Mouse (Mus musculus) forelimb bud, embryonic 11.5 days (tissue): Measurements from ENCODE around the gene Gm47995.
"Not testable (repeated sequence)": the region's sequence is repeated elsewhere in the genome, so short reads cannot be mapped to it uniquely, and the experiment has no call there.

Experiments used
- DNase-seq: peaks from one replicate; pipeline ENCODE4 v3.0.0-alpha.2; 2012; ENCODE audit warnings: low read depth, low spot score

Gm47995 gene

DNA sequence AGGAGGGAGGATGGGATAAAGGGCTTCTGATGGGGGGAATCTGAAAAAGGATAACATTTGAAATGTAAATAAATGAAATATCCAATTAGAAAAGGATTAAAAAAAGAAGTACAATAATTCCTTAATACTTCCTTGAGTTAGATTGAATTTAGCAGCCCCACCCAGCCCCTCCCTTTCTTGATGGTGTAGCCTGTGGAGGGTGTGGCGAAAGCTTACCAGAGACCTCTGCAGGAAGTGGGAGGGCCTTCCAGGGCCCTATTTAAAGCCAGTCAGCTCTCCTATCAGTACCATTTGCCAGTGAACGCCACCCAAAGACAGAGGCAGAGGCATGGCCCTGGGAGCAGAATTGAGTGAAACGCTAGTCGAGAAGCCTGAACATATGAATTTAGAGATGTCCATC lies at the start of gene Gm47995:
Gene Gm47995, plus strand, starts transcription at position 329 of the 400 bp plus-strand sequence.
- DNase-seq: not testable (repeated sequence)

DNA sequence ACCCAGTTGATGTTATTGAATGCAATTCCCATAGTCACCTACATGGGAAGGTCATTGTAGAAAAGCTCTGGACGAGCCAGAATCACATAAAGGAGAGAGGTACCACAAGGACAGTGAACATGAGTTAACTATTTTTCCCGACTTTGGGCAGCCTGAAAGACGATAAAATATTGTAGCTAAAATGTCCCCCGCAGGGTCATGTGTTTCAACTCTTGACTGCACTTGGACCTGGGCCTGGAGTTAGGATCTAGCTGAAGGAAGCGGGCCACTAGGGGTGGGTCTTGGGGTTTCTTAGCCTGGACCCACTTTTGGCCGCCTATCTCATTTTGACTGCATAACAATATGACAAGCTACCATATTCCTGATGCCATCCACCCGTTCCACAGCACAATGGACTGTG lies 48.0 kb upstream of the Gm47995 start:
- DNase-seq: no peak

DNA sequence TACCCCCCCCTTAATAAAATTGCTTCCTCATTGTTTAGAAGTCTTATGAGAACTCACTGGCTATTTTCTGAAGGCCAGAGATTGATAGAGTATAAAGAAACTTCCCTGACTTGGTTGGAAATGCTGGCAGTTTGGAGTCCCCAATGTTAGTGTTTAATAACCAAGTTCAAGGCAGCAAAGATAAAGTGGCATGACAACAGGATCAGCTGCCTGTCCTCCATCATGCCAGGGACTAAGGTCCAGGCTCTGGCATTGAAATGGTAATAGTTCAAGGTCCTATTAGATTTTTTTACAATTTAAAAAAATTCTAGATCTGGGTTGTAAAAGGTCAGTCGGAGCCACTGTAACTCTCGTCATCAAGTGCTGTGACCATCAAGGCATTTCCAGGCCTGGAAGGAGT lies 47.2 kb upstream of the Gm47995 start:
- no peak for DNase-seq

DNA sequence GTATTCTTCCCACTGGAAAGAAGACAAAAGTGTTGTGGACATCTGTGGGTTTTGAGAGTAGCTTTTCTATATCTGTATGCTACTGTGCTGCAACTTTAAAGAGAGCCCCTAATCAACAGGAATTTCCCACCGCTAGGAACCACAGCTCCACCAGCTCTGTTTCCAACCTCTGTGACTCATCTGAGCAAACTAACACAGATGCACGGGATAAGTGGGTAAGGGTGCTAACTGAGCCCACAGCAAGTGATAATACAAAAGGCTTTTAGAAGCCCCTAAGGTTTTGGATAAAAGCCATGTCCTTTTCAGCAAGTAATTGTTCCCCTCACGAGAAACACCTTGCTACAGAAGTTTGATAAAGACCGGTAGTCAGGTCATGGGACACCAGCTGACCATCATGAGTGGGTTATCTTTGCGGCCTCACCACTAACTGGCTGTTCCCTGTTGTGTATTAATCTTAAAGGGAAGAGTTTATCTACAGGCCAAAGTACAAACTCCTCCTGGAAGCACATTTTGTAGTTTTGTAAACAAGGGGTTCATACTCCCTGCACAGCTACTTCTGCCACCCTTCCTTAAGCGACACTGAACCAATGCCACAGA lies 45.1 kb upstream of the Gm47995 start:
- DNase-seq: no peak

DNA sequence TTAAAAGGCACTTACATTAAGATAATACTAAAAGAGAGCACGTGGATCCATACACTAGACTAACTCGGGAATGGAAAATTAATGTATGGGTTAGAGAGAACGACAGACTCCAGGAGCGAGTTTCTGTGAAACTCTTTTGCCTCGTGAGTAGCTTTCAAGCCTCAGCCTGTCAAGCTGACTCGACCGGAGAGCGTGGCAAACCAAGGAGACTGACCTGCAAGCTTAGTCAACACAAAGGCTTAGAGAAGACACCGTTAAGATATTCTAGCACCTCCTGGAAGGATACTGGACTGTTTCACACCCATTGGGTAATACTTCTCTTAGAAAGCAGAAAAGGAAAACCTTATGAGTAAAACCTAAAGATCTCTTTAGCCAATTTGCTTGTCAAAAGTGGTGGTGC lies 44.1 kb upstream of the Gm47995 start:
- not testable (repeated sequence) for DNase-seq

DNA sequence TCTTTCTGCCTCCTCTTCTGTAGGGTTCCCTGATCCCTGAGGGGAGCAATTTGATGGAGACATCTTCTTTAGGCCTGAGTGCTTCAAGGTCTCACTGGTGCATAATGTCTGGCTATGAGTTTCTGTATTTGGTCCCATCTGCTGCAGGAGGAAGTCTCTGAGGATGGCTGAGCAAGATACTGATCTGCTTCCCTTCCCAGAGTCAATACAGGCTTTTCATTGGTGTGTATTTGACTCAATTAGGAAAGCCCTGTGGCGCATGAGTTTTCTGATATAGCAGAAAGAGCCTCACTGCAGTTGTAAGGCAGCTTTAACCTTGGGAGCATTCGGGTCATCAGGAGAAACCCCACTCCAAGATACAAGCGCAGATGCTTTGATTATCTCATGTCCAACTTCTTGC lies 42.1 kb upstream of the Gm47995 start:
- DNase-seq: no peak

DNA sequence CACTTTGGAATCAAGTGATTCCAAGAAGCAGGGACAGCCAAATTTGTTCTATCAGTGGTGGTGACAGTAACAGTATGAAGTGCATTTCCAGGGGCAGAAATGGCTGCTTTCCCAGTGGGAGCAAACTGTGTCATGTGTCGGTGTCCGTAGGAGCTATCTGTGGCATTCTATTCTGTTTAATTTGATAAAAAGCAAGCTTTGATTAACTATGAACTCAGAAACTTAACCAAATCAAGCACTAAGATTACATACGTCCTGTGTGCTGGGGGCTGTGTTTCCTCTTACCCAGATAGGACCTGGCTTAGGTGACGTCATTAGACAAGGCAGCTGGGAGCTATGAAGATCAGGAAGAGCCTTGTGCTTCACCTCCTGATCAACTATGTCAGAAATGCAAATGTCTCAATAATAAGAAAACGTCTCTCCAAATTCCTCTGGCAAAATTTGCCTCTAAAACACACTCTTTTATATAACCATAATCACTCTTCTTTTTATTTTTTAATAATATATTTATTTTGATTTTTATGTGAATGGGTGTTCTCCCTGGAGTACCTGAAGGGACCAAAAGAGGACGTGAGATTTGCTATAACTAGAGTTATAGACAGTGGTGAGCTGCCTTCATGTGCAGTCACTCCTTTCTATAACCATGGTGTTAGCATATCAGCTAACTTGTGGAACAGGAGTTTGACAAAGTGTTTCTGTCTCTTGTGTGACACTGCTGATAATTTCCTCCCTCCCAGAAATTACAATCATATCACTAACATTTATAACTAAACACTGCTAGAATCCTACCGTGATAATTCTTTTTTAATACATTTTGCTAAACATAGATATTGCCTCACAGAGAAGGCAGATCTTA lies 41.2 kb upstream of the Gm47995 start:
- DNase-seq: no peak

DNA sequence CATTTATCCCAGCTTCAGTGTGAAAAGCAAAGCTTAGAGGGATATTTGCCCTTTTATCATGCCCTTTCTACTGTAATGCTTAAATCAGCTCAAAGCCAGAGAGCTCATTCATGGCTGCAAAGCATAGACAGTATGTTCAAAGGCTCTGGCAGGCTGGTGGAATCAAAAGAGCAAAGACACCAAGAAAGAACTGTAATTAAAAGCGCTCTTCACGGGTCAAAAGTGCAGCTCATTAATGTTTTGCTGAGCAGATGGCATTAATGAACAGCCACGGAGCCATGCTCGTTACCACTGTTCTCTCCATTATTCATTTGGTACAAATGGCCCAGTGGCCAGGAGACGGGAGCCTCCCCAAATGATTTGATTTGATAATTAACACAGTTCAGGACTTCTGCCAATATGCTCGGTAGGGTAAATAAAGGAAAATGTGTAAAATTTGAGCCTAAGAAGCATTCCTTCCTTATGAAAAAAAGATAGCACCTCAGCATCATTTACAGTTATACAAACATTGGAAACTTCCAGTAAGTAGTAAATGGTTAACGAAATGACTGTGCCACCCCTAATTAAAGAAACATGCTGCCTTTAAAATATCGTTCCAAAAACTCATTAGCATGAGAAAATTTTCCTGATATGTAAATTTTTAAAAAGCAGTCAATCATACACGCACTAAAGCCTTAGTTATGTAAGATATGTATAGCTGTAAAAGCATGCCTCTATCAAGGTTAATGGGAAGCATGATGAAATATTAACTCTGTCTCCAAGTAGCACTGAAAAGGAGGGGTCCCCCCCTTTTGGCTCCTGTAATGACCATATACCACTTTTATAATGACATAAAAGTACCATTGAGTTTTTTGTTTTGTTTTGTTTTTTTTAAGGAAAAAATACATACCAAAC lies 40.0 kb upstream of the Gm47995 start:
- DNase-seq: no peak

DNA sequence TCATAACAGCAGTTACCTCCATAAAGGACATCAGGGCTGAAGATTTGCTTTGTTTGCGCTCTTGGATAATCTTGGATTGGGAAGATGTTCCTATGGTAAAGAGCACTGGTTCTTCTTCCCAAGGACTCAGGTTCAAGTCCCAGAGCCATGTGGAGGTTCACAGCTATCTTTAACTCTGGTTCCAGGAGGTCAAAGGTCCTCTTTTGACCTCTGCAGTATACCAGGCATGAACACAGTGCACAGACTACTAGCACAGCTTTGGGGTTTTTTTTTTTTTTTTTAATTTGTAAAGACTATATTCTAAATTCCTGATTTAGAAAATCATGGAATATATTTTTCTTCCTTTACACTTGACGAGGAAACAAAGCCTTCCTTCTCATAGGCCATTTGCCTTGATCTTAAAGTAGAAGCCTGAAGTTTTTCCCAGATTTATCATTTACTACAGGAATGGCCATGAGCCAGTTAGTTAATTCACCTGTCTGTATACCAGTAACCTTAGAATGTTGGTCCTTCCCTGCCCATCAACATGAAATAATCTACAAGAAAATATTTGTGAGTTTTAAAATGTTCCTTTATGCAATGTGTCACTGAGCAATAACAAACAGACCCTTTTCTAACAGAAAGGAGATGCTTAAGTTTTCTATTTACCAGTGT lies 39.3 kb upstream of the Gm47995 start:
- DNase-seq: no peak

DNA sequence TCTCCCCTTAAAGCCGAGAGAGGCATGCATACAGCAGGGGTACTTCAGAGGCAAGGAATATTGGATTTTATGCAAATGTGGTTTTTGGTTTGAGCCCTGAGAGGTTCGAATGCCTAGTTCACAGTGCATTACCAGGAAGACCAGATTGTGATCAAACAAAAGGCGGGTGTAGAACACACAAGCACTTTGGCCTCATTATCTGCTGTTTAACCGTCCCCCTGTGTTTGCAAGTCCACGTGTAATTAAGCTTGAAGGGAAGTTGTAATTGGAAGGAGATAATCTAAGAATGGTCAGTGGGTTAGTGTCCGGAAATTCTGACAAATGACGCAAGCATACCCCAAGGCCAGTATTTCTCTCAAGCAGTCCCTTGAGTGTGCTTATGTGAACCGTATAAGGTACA lies 32.2 kb upstream of the Gm47995 start:
- no peak for DNase-seq

DNA sequence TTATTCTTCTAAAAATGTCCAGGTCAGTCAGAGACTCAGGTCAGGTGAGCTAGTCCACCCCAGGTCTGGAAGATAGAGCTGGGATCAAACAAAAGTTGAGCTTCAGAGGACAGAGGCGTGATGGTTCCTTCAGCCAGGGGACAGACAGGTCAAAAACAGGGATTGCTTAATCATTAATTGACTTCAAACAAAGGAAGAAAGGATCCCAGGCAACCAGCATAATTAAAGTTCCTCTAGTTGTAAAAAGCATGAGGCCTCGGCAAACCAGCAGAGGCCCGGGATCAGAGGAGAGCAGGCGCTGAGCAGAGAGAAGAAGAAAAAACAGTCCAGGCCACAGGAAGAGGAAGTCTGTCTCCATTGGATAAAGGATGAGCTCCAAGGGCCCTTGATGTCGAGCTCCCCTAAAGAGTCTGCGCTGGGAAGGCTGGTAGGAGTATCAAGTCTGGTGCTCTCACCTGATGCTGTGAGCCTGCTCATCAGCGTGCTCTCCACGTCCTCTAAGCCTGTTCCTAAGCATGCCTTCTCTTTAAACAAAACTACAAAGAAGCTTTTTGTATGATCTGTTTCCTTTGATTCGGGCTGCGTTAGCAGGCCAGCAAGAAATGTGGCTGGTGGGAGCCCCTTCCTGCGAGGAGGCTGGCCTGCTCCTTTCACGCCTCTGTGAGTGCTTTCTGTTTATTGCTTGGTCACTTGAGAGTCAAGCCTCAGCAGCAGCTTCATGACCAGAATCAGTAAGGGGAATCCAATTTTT lies 30.8 kb upstream of the Gm47995 start:
- DNase-seq: no peak

DNA sequence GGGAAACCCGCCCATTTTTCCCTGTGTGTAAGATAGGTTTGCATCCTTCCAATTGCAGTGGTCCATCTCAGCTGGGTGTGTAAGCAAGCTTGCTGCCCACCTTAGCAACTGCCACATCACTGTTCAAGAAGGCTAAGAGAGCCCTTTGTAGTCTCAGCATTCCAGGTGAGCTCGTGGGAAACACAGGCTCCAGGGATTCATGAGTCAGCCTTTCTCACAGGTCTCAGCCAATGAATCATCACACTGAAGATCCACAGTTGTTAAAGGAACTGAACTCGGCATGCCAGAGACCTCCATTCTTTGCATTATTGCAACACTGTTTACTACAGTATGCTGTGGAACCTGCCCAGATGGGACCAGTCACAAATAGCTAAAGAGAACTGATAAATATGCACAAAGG lies 29.6 kb upstream of the Gm47995 start:
- DNase-seq: no peak

DNA sequence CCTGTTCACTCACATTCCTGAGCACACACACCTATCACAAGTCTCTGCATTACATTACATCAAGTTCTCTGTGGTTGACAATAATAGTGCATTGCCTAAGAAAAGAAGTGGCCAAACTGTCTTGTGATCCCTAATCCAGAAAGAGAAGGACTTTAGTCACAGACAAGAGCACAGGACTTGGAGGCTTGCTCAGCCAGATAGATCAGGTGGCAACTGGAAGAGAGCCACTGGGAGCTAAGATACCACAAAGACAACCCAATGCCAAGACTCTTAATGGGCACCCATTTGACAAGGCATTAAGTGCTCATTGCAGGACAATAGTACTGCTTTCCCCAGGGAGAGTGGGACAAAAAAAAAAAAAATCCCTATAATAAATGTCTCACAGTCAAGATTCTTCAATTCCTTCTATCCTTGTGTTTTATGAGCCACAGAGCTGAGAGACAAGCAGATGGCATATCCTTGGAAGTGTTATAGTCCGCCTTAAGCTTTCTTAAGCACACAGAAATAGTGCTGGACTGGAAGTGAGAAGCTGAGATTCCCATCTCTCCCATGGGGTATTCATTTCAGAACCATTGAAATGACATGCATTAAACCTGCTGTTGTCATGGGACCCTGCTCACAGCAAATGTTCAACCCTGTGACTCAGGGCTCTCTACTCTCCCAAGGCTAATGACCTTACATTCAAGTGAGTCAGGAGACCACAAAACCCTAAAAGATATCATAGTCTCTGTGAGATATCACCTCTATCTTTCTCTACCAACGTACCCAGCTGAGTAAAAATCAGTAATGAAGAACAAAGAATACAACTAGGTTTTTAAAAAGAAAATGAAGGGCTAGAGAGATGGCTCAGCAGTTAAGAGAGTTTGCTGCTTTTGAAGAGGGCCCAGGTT lies 26.4 kb upstream of the Gm47995 start:
- DNase-seq: no peak

DNA sequence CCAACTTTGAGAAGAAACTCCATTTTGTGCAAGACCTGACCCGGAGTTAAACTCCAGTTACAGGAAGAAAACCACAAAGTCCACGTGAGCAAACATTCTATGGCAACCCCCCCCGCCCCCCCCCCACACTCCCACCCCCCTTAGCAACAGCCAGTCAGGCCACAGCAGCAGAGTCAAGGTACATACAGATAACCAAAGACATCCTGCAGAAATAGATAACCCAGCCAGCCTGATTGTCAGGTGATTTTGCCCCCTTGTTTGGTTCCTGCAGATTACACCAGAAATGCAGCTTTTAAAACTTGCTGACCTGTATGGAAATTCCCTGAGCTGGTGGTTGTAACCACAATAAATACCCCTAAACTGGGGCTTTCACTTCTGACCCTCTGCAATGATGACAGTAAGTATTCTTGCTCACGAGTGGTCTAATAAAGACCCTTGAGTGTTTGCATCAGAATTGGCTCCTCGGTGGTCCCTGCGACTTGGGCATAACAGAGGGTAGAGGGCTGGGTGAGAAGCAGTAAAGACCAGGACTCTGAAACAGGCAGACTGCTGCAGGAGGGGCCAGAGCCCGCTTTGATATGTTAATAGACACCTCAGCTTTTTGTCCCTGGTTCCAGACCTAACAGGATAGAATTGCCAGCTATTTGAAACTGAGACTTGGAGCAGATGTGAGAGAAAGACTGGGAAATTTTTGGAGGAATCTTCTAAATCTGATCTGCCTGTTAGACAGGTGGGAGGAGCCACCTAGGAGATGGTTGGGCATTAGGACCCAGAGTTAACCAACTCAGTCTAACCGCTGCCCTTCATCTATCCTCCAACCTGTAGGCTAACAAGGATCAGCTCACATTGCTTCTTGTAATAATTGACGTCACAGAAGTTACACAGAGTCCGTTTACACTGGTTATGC lies 21.0 kb upstream of the Gm47995 start:
- DNase-seq: peak; percentile 62

DNA sequence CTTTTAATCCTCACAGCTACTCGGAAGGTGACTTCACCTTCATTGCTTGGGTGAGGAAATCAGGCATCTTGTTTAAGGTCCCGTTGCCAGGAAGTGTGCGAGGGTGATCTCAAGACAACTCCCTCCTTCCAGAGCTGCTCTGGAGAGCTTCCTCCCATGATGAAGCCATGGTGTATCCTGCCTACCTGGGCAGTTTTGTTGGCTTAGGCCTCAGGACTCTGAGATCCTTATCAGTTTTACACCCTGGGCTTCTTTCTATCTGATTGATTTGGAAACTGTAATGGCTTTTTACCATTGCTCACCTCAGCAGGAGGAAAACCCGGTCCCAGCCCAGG lies 20.3 kb upstream of the Gm47995 start:
- DNase-seq: no peak

DNA sequence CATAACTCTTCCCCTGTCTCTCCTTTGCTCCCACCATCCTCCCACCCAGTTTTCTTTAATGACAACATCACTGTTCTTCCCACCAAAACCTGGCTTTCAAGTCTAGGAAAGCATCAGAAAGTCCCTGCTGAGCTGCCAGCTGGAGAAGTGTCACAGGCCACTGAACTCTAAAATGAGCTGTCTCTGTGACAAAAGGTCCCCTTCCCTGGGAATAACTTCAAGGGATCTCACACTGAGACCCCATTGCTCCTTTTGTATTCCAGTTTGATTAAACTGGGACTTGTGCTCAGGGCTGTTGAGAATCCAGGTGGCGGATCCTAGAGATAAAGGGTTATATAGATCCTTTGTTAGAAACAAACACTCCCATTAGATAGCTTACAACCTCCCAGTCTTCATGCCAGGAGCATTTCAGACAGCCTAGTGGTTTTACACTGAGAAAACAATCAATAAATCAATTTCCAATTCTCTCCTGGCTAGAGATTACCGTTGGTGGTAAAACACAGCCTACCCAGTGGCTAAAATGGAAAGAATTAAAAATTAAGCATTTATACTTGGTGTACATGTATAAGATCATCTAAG lies 19.7 kb upstream of the Gm47995 start:
- no peak for DNase-seq

DNA sequence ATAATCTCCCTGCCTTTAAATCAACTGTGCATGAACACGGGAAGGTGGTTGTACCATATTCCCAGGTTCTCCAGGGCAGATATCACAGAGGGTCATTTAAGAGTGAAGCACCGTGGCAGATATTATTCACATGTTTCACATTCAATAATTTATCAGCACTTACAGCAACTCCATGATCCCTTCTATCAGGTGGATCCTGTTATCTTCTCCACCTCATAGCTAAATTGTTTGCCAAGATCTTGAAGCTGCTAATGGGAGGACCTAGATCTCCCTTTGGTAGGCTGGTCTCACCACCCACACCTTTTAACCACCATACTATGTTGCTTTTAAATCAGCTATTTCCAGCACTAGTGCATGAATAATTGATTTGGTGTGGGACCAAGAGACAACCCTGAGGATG lies 18.1 kb upstream of the Gm47995 start:
- no peak for DNase-seq

DNA sequence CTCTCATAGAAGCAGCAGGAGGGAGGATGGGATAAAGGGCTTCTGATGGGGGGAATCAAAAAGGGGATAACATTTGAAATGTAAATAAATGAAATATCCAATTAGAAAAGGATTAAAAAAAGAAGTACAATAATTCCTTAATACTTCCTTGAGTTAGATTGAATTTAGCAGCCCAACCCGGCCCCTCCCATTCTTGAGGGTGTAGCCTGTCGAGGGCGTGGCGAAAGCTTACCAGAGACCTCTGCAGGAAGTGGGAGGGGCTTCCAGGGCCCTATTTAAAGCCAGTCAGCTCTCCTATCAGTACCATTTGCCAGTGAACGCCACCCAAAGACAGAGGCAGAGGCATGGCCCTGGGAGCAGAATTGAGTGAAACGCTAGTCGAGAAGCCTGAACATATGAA lies 16.0 kb upstream of the Gm47995 start, which contains the start of gene Gm47985:
Gene Gm47985, plus strand, starts transcription at position 272 of the 400 bp plus-strand sequence.
- DNase-seq: not testable (repeated sequence)

DNA sequence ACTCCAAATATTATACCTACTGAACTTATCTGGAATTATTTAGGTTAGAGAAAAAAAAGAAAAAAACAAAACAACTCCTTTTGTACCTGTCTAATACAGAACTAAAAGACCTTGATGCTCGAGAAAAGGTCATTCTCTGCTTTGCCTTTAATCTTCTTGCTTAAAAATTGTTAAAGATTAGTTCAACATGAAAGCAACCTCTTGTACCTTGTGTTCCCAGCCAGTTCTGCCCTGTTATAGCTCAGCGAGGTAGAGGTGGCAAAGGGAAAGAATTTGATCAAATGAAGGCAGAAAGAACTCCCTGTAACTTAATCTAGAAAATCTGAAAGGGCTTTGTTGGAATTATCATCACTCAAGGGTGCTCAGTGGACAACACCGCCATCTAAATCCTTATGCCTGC lies 12.1 kb upstream of the Gm47995 start:
- not testable (repeated sequence) for DNase-seq
